Mouse (Mus musculus) MEL (cell line): Measurements from ENCODE around the gene Lsamp.

Experiments
- CTCF ChIP-seq, 3 experiments: IDR thresholded peaks in 2 of 3; conservative IDR thresholded peaks in 1 of 3; 2 replicates each; pipeline ENCODE4 v1.5.1; 2011 to 2012; ENCODE audit warnings: low read length in 3 of 3, low read depth in 2 of 3, mild to moderate bottlenecking in 2 of 3, improper control_type of control experiment in 1 of 3, inconsistent platforms in 1 of 3, mixed read lengths in 1 of 3, moderate library complexity in 1 of 3; ENCODE audit not compliant: control insufficient read depth in 1 of 3, insufficient read depth in 1 of 3, poor library complexity in 1 of 3, severe bottlenecking in 1 of 3
- POLR2A ChIP-seq, 2 experiments: IDR thresholded peaks; 2 replicates each; pipeline ENCODE4 v1.6.1; 2011 to 2012; ENCODE audit warnings: low read length in 2 of 2, mild to moderate bottlenecking in 2 of 2, control low read depth in 1 of 2, improper control_type of control experiment in 1 of 2, low read depth in 1 of 2, moderate library complexity in 1 of 2; ENCODE audit not compliant: control insufficient read depth in 1 of 2, insufficient read depth in 1 of 2, poor library complexity in 1 of 2
- POLR2AphosphoS2 ChIP-seq: IDR thresholded peaks from 2 replicates; pipeline ENCODE4 v1.6.1; 2011; ENCODE audit warnings: low read length, improper control_type of control experiment
- ZC3H11A ChIP-seq: IDR thresholded peaks from 2 replicates; pipeline ENCODE4 v1.6.1; 2012; ENCODE audit warnings: low read depth, mild to moderate bottlenecking, inconsistent platforms, low read length, improper control_type of control experiment

DNA sequence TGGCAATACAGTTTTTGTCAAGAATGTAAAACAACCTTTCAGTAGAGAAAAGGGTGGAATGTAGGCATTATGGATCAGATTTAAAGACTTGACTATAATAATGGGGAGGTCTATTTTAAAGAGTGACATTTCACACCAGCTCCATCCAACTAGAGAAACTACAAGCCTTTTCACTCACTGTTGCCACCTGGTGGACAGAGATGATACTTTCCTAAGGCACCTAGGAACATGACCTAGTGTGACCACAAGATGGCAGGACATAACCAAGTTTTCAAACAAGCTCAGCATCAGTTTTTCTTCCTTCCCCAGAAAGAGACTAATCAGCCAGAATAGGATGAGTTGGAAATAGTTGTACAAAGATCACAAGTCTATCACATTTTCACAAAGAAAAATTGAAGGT lies 2180.8 kb downstream of the Lsamp start:
- TF ChIP-seq POLR2A (IDR thresholded peaks at IDR 0.05; ENCODE audit: control insufficient read depth in 1 of 2, insufficient read depth in 1 of 2, low read depth in 1 of 2, low read length in 2 of 2, poor library complexity in 1 of 2) = no peak
- peak in 2 of 3 experiments; percentile 60 to 92 for TF ChIP-seq CTCF (IDR thresholded peaks at IDR 0.05 in 2 of 3, conservative IDR thresholded peaks at IDR 0.05 in 1 of 3; ENCODE audit: control insufficient read depth in 1 of 3, insufficient read depth in 1 of 3, low read depth in 2 of 3, low read length in 3 of 3, poor library complexity in 1 of 3, severe bottlenecking in 1 of 3)
- no peak for TF ChIP-seq POLR2AphosphoS2
- peak; percentile 70 for TF ChIP-seq ZC3H11A
